Mouse (Mus musculus) kidney, adult 2 months (tissue): ENCODE measurements around the gene Ptgis. TPM values are rescaled to one million over a fixed set of nuclear protein-coding genes. Genes with fewer than 3 reads are reported as not detected.
A peak's percentile ranks its signal among the peaks of the same experiment; 100 is the strongest.

ENCODE experiments used
- DNase-seq: peaks from one replicate; pipeline ENCODE4 v3.0.0; 2021
- H3K27ac ChIP-seq: fragments of 200-500 bp; 2 replicates; pipeline ENCODE4 v1.5.1; 2012; ENCODE audit warnings: low read depth, low read length, control low read depth, inconsistent platforms; ENCODE audit not compliant: insufficient read depth
- H3K27me3 ChIP-seq: fragments of 200-500 bp; replicated peaks from 2 replicates; pipeline ENCODE4 v1.6.1; 2012; ENCODE audit warnings: mild to moderate bottlenecking, moderate library complexity, low read length, inconsistent platforms; ENCODE audit not compliant: control insufficient read depth, insufficient read depth
- H3K36me3 ChIP-seq: fragments of 200-500 bp; 2 replicates; pipeline ENCODE4 v1.6.1; 2012; ENCODE audit warnings: mild to moderate bottlenecking, moderate library complexity, low read length, inconsistent platforms; ENCODE audit not compliant: control insufficient read depth, insufficient read depth
- H3K4me1 ChIP-seq: fragments of 200-500 bp; 2 replicates; pipeline ENCODE4 v1.6.1; 2011; ENCODE audit warnings: low read length; ENCODE audit not compliant: control insufficient read depth, insufficient read depth
- H3K4me3 ChIP-seq: fragments of 200-500 bp; 2 replicates; pipeline ENCODE4 v1.5.1; 2011; ENCODE audit warnings: mild to moderate bottlenecking, low read depth, low read length, control low read depth; ENCODE audit not compliant: insufficient read depth
- CTCF ChIP-seq: fragments of 200-500 bp; conservative IDR thresholded peaks from 2 replicates; pipeline ENCODE4 v1.5.1; 2011; ENCODE audit warnings: low read depth, mild to moderate bottlenecking, control low read depth, low read length, moderate library complexity, mixed read lengths; ENCODE audit not compliant: insufficient read depth, insufficient read length
- POLR2A ChIP-seq: fragments of 200-500 bp; IDR thresholded peaks from one replicate; pipeline ENCODE4 v1.6.1; 2011; ENCODE audit warnings: low read depth, low read length, control low read depth
- WGBS: fragments of 180-500 bp; shearing (Covaris S2); methylation state at CpG from one replicate; pipeline ENCODE4 v1.1.7; 2018; 5-methylcytosine and 5-hydroxymethylcytosine counted together
- polyA plus RNA-seq: library from polyadenylated mRNA; depleted of rRNA; stranded (reverse); fragments of >200 nt; gene quantifications from 2 replicates; pipeline ENCODE4 v1.2.3, GENCODE M21; 2012

The Ptgis gene
- polyA plus RNA-seq, 1 experiment: 8.3 TPM

GRCm38 (mm10) chr2:167189291-167190075 lies 50.9 kb downstream of the Ptgis start:
- 6% methylated on average over 62 of the region's 91 CpGs for WGBS
- peak; percentile 54 for DNase-seq
- Histone ChIP-seq H3K4me1 (no peaks in the 10 kb centered on the region), H3K4me3 (peak overlapping the region; percentile 36), H3K27ac (0 out of 2 replicates have a peak overlapping the region, but pooled peaks have one; percentile 10), H3K27me3 (no peaks in the 10 kb centered on the region; the same call in 1 of the 2 replicates), H3K36me3 (no peaks in the 10 kb centered on the region)
- TF ChIP-seq POLR2A (no peak), CTCF (no peak)

GRCm38 (mm10) chr2:167188315-167189207 lies 51.8 kb downstream of the Ptgis start:
- DNase-seq: peak; percentile 84
- H3K36me3 ChIP-seq: no peaks in the 10 kb centered on the region
- H3K4me3 ChIP-seq: peak overlapping the region; percentile 36
- no peaks in the 10 kb centered on the region; the same call in 1 of the 2 replicates for H3K27me3 ChIP-seq
- TF ChIP-seq POLR2A (no peak), CTCF (no peak)
- WGBS: 17% methylated on average over 77 of the region's 83 CpGs
- H3K27ac ChIP-seq: 0 out of 2 replicates have a peak overlapping the region, but pooled peaks have one; percentile 10
- H3K4me1 ChIP-seq: no peaks in the 10 kb centered on the region

DNA sequence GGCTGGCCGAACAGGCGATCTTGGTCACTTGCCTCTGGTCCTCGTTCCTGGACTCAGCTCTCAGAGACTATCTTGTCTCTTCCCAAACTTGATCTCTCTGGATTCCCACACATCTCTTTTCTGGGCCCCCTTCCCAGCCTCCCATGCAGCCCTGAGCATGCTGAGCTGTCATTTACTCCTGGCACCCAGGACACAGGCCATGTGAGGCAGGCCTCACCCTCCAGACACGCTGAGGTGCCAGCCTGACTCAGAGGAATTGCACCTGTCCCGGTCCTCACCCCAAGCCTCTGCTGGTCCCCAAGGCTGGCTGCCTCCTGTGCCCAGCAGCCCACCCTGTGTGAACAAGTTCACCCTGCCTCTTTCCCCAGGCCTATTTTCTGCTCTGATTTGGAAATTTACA lies 53.3 kb downstream of the Ptgis start:
- no peak overlapping the region for H3K4me3 ChIP-seq

DNA sequence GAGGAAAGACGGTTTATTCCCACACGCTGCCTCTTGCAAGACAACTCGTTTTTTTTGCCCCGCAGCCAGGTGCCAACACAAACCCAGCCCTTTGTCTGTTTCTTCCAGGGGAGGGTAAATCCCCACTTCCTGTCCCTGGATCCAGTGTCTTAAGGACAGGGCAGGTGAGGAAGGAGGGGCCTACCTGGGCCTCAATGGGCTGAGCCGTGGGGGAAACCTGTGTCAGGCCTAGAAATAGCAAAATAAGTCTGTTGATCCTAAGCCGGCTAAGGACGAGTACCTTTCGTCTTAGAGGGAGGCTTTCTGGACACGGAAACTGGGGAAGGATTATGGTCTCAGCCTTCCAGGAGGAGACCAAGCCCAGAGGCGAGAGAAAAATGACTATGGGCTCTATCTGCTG lies 53.9 kb downstream of the Ptgis start:
- Histone ChIP-seq H3K4me1 (no peaks in the 10 kb centered on the region), H3K27ac (no peak overlapping the region), H3K4me3 (no peak overlapping the region), H3K36me3 (no peaks in the 10 kb centered on the region), H3K27me3 (no peaks in the 10 kb centered on the region; the same call in 1 of the 2 replicates)
- WGBS: 69% methylated on average over 10 of the region's 10 CpGs
- DNase-seq: no peak
- TF ChIP-seq CTCF (no peak), POLR2A (no peak)

More for the DNA sequence above, 53.3 kb downstream of the Ptgis start:
- H3K4me1 ChIP-seq: no peaks in the 10 kb centered on the region
- no peaks in the 10 kb centered on the region; the same call in 1 of the 2 replicates for H3K27me3 ChIP-seq
- WGBS: 89% methylated on average over 5 of the region's 5 CpGs
- TF ChIP-seq CTCF: no peak
- TF ChIP-seq POLR2A: no peak
- H3K27ac ChIP-seq: no peak overlapping the region
- no peaks in the 10 kb centered on the region for H3K36me3 ChIP-seq
- DNase-seq: no peak

DNA sequence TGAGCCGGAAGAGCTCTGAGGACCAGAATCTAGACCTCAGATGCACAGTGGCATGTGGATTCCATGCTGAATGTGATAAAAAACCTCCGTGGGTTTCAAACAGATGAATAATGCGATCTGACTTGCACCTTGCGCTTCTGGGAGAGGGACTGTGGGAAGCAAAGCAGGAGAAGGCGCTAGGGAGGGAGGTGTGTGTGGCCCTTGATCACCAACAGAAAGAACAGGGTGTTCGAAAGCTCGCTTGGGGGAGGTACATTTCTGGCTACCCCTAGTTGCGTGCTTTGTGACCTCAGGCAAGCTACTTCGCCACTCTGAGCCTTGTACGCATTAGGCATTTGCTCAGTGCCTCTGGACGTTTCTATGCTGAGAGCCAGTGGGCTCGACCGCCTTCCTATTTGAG lies 54.4 kb downstream of the Ptgis start:
- WGBS: 71% methylated on average over 13 of the region's 13 CpGs
- H3K4me1 ChIP-seq: no peaks in the 10 kb centered on the region

GRCm38 (mm10) chr2:167185432-167185831 lies 55.0 kb downstream of the Ptgis start:
- TF ChIP-seq POLR2A (no peak), CTCF (no peak)
- Histone ChIP-seq H3K27me3 (no peaks in the 10 kb centered on the region; the same call in 1 of the 2 replicates), H3K4me3 (no peak overlapping the region), H3K36me3 (no peaks in the 10 kb centered on the region), H3K4me1 (no peaks in the 10 kb centered on the region), H3K27ac (no peak overlapping the region)
- WGBS: 66% methylated on average over 2 of the region's 2 CpGs
- no peak for DNase-seq

More for the DNA sequence above, 54.4 kb downstream of the Ptgis start:
- no peaks in the 10 kb centered on the region; the same call in 1 of the 2 replicates for H3K27me3 ChIP-seq
- no peak for DNase-seq
- no peaks in the 10 kb centered on the region for H3K36me3 ChIP-seq
- no peak overlapping the region for H3K27ac ChIP-seq
- no peak for TF ChIP-seq CTCF
- TF ChIP-seq POLR2A: no peak
- no peak overlapping the region for H3K4me3 ChIP-seq
